Mouse (Mus musculus) ES-E14 (cell line): ENCODE results near the gene Rfc2.

Experiments
- CHD2 ChIP-seq: IDR thresholded peaks from 2 replicates; pipeline ENCODE4 v1.6.1; 2014; ENCODE audit warnings: mild to moderate bottlenecking, low read depth, low read length, inconsistent platforms
- HCFC1 ChIP-seq: IDR thresholded peaks from 2 replicates; pipeline ENCODE4 v1.6.1; 2012; ENCODE audit warnings: low read length, inconsistent platforms, borderline replicate concordance; ENCODE audit not compliant: insufficient read depth
- MAFK ChIP-seq: IDR thresholded peaks from 2 replicates; pipeline ENCODE4 v1.6.1; 2014; ENCODE audit warnings: mild to moderate bottlenecking, low read depth, low read length, inconsistent platforms; ENCODE audit not compliant: insufficient read depth
- ZC3H11A ChIP-seq: IDR thresholded peaks from 2 replicates; pipeline ENCODE4 v1.6.1; 2012; ENCODE audit warnings: low read depth, mild to moderate bottlenecking, inconsistent platforms, low read length, borderline replicate concordance
- ZNF384 ChIP-seq: IDR thresholded peaks from 2 replicates; pipeline ENCODE4 v1.6.1; 2012; ENCODE audit warnings: low read depth, low read length, inconsistent platforms

DNA sequence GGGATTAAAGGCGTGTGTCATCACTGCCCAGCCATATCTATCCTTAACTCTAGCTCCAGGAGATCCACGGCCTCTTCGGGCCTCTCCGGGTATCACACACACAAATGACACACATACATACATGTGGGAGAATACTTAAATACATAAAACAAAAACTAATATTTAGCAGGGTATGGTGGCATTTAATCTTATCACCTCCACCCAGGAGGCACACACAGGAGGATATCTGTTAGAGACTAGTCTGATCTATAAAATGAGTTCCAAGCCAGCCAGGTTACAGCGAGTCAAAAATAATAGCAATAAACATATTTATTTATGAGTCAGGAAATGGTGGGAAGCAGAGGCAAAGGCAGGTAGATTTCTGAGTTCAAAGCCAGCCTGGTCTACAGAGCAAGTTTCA is 5.3 kb upstream of the Rfc2 start:
- TF ChIP-seq HCFC1: no peak
- no peak for TF ChIP-seq CHD2
- no peak for TF ChIP-seq ZC3H11A
- TF ChIP-seq ZNF384: no peak
- TF ChIP-seq MAFK: no peak
